Mouse (Mus musculus) left cerebral cortex, postnatal 4 days (tissue): ENCODE measurements around the gene Siglecg. TPM values are rescaled to one million over a fixed set of nuclear protein-coding genes. Genes with fewer than 3 reads are reported as not detected.

Experiments used
- DNase-seq: peaks from one replicate; pipeline ENCODE4 v3.0.0-alpha.2; 2022
- intact Hi-C: fragments of 180-260 bp; cut with DNase I; formaldehyde crosslinking; loops from one replicate; pipeline ENCODE4 v1.15.1; 2025
- total RNA-seq, 2 experiments: library from RNA; stranded (reverse); gene quantifications; 2 replicates each; pipeline ENCODE4 v1.2.3; 2021

Siglecg gene
- total RNA-seq, 2 experiments from 2014 or later: not detected

DNA sequence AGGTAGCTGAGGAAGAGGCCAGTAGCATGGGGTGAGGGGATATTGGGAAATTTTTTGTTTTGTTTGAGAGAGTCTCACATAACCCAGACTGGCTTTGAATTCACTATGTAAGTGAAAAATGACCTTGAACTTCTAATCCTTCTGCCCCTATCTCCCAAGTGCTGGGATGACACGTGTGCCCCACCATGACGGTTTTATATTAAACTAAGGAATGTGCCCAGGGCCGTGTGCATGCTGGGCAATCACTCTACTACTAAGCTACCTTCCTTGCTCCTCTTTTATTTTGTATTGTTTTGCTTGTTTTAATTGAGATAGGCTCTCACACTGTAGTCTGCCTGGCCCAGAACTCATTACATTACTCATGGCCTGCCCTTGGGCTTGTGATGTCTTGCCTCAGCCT is 33.1 kb downstream of the Siglecg start:
- intact Hi-C loops: no loop called here
- no peak for DNase-seq

DNA sequence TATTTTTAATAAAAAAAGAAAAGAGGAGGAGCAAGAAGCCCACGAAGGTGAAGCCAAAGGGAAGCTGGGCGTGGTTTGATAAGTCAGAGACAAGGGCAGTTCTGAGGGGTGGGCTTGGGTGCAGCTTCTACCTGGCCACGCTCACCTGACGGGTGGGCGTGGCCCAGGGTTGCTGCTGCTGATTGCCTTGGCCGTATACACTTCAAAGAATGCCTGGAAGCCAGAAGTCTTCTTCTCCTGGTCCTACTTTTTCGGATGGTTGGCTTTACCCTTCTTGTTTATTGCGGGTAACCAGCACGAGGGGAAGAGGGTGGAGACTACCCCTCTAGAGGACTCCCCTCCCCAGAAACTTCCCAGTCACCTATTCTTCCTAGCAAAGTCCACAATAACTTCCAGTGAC is 34.7 kb downstream of the Siglecg start:
- intact Hi-C loops: no loop called here
- DNase-seq: no peak

DNA sequence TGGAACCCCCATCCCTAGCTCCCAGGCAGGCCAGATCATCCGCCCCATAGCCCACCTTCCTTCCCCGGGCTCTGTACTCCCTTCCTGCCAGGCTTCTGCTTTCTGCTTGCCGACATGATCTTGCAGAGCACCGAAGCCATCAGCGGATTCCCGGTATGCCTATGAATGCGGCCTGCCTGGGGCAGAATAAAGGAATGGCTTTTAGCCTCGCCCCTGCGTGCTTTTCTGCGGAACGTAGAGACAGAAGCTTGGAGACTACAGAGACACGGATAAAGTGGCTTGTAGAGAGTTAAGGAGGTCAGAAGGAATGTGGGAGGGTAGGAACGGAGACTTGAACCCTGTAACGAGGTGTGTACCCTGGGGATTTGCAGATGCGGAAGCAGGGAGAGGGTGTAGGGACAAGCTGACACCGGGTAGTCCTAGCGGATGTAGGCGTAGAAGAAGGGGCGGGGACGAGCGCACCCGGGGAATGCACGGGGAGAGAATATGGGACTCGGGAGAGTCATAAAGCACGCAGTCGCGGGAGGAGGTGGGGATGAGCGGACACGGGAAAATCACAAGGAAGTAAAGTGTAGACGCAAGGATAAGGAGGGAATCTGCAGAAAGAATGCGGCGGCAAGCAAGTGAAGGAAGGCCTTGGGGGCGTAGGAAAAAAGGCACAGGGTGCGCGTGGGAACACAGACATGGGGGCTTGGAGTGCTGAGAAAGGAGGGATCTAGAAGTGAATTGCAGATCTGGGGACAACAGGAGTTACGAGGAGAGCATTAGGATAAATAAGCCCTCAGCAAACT is 35.3 kb downstream of the Siglecg start:
- DNase-seq: peak; percentile 57
- intact Hi-C loops: no loop called here

DNA sequence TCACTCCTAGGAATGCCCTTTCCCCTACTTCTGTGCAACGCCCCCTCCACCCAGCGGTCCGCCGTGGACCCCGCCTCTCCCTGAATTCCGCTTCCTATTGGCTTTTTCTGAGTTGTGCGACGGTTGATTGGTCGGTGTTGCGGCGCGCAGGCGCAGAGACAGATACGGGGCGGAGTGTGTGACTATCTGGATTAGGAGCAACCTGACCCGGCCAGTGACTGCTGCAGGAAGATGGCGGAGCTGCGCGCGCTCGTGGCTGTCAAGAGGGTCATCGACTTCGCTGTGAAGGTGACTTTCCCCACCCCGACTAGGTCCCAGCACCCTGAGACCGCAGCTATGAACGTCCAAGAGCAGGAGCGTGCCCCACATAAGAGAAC is 35.9 kb downstream of the Siglecg start, which contains the start of the genes Etfb and Gm45233:
Gene Etfb (plus strand): TSS at position 167 of the 377 bp plus-strand sequence.
Gene Gm45233 (plus strand): TSS at position 212 of the 377 bp plus-strand sequence.
- intact Hi-C loops: no loop called here
- peak; percentile 94 for DNase-seq

DNA sequence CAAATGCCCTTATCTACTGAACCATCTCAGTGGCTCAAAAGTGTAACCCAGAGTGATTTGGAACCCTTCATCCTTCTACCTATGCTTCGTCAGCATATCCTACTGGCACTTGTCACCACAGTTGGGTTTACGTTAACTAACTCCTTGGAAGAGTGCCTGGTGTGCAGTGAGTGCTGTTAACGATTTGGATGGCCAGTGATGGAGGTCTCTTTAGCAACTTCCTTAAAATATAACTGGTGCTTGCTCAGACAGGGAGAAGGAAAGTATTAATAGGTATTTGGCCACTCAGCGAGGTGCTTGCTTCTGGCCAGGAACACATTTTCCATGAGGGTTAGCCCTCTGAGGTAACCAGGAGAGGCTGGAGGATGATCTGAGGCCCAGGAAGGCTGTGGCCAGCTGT is 39.8 kb downstream of the Siglecg start:
- DNase-seq: no peak
- intact Hi-C loops: no loop called here

DNA sequence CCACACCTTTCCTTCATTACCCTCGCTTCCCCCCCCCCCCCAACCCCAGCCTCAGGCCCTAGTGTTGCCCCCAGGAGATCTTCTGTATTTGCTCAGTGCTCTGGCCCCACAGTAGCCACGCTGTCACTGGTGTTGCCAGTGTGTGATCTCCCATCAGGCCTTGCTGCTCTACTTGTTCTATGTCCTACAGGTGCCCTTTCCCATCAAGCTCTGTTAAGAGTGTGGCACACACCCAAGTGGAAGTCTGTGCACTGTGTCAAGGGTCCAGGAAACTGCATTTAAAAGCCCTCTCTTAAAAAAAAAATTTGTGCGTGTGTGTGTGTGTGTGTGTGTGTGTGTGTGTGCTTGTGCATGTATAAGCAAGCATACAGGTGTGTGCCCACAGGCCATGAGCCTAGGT is 40.2 kb downstream of the Siglecg start:
- DNase-seq: no peak
- intact Hi-C loops: no loop called here

DNA sequence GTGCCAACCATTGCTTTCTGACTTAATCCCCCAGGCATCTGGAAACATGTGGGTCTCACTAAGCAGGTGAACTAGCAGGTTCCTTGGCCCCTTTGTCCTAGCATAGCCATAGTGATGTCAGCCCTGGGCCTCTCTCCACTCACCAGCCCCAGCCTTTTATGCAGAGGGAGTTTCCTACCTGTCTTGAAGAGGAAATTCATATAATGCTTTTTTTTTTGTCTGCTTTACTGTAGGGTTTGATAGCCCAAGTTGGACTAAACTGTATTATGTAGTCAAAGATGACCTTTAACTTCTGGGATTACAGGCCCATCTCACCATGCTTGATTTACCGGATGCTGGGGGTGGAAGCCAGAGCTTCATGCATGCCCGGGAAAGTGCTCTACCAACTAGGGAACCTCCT is 41.8 kb downstream of the Siglecg start:
- intact Hi-C loops: no loop called here

DNA sequence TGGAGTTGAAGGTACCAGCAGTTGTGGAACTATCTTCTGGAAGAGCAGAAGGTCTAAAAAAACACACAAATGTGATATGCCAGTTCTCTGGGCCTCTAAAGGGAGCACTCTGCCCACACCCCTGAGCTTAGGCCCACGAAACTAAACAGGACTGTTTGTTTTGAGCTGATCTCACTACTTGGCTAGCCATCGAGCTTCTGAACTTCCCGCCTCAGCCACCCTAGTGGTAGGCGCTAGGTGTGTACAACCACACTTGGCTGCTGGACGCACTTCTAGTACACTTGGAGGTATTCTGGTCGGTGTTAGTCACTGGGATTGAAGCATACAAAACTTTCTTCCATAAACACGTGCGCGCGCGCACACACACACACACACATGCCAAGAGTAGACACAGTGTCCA is 43.7 kb downstream of the Siglecg start:
- intact Hi-C loops: no loop called here
- no peak for DNase-seq

More for the DNA sequence above, 41.8 kb downstream of the Siglecg start:
- DNase-seq: no peak

DNA sequence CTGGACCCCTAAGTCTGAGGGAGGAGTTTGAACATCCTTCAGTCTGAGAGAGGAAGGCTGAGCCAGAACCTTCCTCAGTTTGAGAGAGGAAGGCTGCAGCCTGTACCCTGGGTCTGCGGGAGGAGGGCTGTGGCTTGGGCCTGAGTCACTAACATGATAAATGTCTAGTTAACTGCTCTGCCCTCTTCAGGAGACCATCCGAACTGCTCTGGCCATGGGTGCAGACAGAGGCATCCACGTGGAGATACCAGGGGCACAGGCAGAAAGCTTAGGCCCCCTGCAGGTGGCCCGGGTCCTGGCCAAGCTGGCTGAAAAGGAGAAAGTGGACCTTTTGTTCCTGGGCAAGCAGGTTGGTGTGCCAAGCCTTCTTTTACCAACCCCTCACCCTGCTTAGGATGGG is 44.6 kb downstream of the Siglecg start:
- intact Hi-C loops: no loop called here
- no peak for DNase-seq

DNA sequence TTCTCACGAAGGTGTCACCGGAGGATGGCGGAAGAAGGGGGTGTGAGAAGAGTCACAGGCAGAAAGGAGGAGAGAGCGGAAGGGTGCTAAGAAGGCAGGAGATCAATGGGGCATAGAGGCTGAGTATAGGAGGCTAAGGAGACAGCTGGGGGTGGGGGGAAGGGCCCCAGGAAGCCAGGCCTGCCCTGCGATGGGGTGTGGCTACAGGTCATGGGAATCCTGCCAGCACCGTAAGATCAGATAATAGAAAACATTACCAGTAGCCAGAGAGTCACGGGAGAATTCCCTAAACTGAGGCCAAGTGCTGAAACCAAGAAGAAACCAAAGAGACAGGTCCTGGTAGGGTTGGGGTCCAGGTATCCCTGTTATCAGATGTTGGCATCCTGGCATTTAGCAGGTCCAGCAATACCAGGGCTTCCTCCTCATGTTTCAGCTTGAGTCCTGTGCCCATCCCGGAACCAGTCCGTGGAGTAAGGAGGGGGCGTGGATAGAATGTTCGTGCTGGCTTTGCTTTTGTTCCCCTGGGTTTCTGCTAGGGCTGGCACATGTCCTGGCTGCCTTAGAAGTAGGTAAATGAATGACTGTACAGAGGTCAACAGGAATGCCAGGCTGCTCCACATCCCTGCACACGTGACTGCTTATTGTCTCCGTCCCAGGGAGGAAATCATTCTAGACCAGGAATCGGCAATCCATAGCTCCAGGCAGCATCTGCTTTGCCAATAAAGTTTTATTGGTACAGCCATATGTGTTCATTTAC is 45.8 kb downstream of the Siglecg start:
- intact Hi-C loops: no loop called here
- DNase-seq: no peak

DNA sequence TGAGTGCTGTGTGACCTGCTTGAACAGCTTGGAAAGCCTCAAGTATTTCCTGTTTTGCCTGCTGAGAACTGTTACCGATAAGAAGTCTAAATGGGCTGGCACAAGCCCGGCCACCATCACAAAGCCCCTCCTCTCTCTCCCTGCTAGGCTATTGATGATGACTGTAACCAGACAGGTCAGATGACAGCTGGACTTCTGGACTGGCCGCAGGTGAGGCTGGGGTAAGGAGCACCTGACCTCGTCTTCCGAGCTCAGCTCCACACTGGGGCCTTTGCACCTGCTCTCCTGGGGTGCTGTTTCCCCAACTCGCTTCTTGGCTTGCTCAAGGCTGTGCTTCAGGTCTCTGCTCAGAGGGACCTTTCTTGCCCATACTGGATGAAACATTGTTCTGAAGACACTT is 46.4 kb downstream of the Siglecg start:
- intact Hi-C loops: no loop called here
- no peak for DNase-seq

DNA sequence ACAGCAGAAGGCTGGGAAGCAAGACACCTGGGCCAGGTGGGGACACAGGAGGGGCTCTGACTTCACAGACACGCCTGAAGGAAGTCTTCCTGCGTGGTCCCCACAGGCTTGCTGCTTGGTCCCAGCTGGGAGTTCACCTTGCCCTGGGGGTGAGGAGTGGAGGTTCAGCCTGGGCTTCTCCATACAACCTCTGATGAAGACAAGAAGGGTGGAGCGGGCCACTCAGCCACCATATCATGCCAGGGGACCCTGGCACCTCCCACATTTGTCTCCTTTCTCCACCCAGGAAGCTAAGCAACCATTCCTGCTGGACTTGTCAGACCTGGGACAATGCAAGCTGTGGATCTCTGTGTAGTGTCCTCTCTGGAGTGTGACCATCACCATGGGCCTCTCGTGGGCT is 54.8 kb downstream of the Siglecg start, which contains the start of gene Vsig10l:
Gene Vsig10l (plus strand): TSS at position 301 of the 400 bp plus-strand sequence.
- intact Hi-C loops: no loop called here
- DNase-seq: no peak

DNA sequence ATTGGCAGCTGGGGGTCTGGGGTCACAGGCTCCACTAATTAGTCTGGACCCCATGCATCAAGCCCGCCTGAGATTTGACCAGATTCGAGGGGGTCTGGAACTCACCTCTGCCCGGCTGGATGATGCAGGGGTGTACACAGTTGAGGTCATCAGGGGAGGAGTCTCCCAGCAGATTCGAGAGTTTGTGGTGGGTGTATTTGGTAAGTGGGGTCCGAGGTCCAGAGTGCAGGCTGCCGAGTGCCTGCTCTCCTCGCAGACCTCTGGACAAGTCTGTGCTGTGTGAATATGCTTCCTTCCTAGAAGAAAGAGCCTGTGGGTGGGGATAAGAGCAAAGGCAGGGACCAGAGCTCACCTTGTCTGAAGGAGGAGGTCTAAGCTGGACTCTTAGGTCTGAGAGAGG is 56.0 kb downstream of the Siglecg start:
- intact Hi-C loops: no loop called here

DNA sequence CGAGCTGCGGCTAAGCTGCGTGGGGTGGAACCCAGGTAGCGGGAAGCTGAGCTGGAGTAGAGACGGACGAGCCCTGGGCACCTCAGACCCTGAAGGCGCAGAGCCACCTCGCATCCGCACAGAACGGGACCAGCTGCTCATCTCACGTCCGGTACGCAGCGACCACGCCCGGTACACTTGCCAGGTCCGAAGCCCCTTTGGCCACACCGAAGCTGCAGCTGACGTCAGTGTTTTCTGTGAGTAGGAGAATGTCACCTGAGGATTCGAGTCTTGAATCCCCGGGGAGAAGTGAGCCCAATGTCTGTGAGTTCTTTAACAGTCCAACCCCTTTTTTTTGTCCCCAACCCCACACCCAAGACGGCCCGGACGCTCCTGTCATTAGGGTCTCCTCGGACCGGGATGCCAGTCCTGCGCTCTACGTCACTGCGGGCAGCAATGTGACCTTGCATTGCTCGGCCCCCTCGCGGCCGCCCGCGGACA is 56.9 kb downstream of the Siglecg start:
- intact Hi-C loops: loop anchor here (5.0 kb wide), 1 partner anchor 43 kb away; no protein-coding TSS in a partner anchor
- no peak for DNase-seq

More for the DNA sequence above, 56.0 kb downstream of the Siglecg start:
- DNase-seq: no peak

DNA sequence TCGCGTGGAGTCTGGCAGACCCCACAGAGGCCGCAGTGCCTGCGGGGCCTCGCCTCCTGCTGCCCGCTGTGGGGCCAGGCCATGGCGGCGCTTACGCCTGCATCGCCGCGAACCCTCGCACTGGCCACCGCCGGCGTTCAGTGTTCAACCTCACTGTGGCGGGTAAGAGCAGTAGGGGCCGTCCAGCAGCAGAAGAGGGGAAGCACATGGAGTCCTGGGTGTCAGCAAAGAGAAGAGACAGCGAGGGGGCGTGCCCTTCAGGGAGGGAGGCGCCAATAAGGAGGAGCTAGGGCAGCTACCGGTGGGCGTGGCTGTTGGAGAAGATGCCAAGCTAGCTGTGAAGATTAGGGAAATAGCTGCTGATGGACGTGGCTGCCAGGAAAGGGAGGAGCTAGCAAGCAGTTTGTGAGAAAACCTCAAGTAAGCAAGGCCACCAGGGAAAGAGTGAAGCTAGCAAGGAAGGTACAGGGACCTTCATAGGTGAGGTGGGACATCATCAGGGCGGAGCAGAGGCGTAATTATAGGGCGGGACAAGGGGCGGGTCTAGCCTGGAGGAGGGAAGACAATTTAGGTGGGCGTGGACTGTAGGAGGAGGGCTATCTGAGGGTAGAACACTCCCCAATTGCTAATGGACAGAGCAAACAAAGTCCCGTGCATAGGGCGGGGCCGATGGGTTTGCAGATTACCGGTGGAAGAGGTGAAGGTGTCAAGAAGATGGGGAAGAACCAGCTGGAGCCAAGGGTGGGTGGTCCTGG is 57.5 kb downstream of the Siglecg start:
- intact Hi-C loops: loop anchor here (5.0 kb wide), 1 partner anchor 43 kb away; no protein-coding TSS in a partner anchor
- DNase-seq: peak; percentile 88

DNA sequence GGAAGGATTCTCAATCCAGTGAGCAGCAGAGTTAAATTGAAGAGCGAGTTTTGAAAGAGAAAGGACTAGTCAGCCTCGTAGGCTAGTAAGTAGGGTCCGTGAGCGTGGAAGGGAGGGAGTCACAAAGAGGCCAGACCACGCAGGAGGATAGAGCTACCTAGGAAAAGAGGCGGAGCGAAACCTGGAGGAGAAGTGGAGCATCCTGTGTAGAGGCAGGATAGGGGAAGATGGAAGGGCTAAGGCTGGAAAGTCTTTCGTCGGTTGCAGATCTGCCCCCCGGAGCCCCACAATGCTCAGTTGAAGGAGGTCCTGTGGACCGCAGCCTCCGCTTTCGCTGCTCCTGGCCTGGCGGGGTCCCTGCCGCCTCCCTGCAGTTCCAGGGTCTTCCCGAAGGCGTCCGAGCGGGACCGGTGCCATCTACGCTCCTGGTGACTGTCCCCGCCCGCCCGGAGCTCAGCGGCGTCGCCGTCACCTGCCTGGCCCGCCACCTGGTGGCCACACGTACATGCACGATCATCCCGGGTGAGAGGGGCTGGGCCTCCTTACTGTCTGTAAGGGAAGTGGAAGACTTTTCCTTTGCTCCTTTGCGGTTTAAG is 58.2 kb downstream of the Siglecg start:
- intact Hi-C loops: loop anchor here (5.0 kb wide), 1 partner anchor 44 kb away; no protein-coding TSS in a partner anchor
- DNase-seq: peak; percentile 90
